11 mouse cellular contexts compared by ENCODE assay signal in genomic region chr2:168840853-168841712, GRCm38 (mm10).
DNase-seq lines count a peak whose midpoint lies in the region; ATAC-seq lines count a peak whose summit lies in the region.
"Had no signal": no experiment of that assay in that cellular context is flagged by ENCODE, and none has a peak within 500 bp of the region (broad histone marks: within the 10 kb centered on the region; RNA-seq: fewer than 3 reads in every experiment).

No protein-coding gene starts in this region.

- peaks cover 35% of the 10 kb centered on the region for H3K27me3 ChIP-seq in heart, embryonic 10.5 days (ENCODE audit: insufficient read depth, poor library complexity, severe bottlenecking)
- no peaks in the 10 kb centered on the region for H3K27me3 ChIP-seq in midbrain, embryonic 10.5 days (ENCODE audit: low read depth, poor library complexity, severe bottlenecking)
- 0 out of 2 replicates have a peak, but pooled peaks cover 9% of the 10 kb centered on the region for H3K27me3 ChIP-seq in midbrain, embryonic 15.5 days (replicated peaks)
- H3K27me3 ChIP-seq in intestine, embryonic 16.5 days (replicated peaks; ENCODE audit: control insufficient read depth, insufficient read depth, low read length) = peaks cover 18% of the 10 kb centered on the region
- H3K27me3 ChIP-seq in stomach, embryonic 14.5 days (ENCODE audit: control insufficient read depth, insufficient read depth, low read length) = peaks cover 6% of the 10 kb centered on the region; the same call in 1 of the 2 replicates

- no peak for ATAC-seq in midbrain, embryonic 15.5 days (replicated peaks)
- ATAC-seq in intestine, embryonic 16.5 days = no peak
- no peak for ATAC-seq in stomach, embryonic 14.5 days (ENCODE audit: insufficient number of reproducible peaks, insufficient read depth, low FRiP score, low read depth)
- ATAC-seq in monocyte, adult 5-6 weeks (replicated peaks; ENCODE audit: insufficient number of reproducible peaks, low FRiP score, low TSS enrichment, poor library complexity, severe bottlenecking) = no peak

- H3K9ac ChIP-seq in midbrain, embryonic 15.5 days = no peak overlapping the region
- H3K9ac ChIP-seq in intestine, embryonic 16.5 days (ENCODE audit: low read depth, low read length) = peak overlapping the region; percentile 11; the same call in 1 of the 2 replicates
- no peak overlapping the region for H3K9ac ChIP-seq in stomach, embryonic 14.5 days (replicated peaks; ENCODE audit: low read depth, low read length)

- no peak for DNase-seq in heart, embryonic 10.5 days (ENCODE audit: low spot score)
- no peak for DNase-seq in heart, adult 9 months (ENCODE audit: low spot score in 2 of 2)
- DNase-seq in midbrain, embryonic 10.5 days (ENCODE audit: low spot score) = peak; percentile 36
- no peak for DNase-seq in ovary, postnatal 36 days (ENCODE audit: low spot score)
- DNase-seq: B cell, adult 2 months; kidney, adult 18-20 months had no signal

- H3K4me3 ChIP-seq in heart, embryonic 10.5 days = peak overlapping the region; percentile 45
- peak overlapping the region; percentile 38 for H3K4me3 ChIP-seq in midbrain, embryonic 10.5 days
- no peak overlapping the region for H3K4me3 ChIP-seq in midbrain, embryonic 15.5 days
- peak overlapping the region; percentile 17; the same call in 1 of the 2 replicates for H3K4me3 ChIP-seq in intestine, embryonic 16.5 days (ENCODE audit: low read length)
- no peak overlapping the region for H3K4me3 ChIP-seq in stomach, embryonic 14.5 days (ENCODE audit: low read depth, low read length)
- H3K4me3 ChIP-seq: myocyte had no signal

- no peak overlapping the region for H3K4me2 ChIP-seq in midbrain, embryonic 15.5 days
- 0 out of 2 replicates have a peak overlapping the region, but pooled peaks have one; percentile 37 for H3K4me2 ChIP-seq in intestine, embryonic 16.5 days (ENCODE audit: low read depth, low read length)
- H3K4me2 ChIP-seq in stomach, embryonic 14.5 days (replicated peaks; ENCODE audit: low read depth, low read length) = peak overlapping the region; percentile 28; the same call in 1 of the 2 replicates

- 4% methylated on average over 19 of the region's 19 CpGs for WGBS in heart, embryonic 10.5 days
- under 1% methylated on average over 19 of the region's 19 CpGs for WGBS in midbrain, embryonic 10.5 days
- 7% methylated on average over 19 of the region's 19 CpGs for WGBS in midbrain, embryonic 15.5 days
- 15% methylated on average over 19 of the region's 19 CpGs for WGBS in intestine, embryonic 16.5 days
- 13% methylated on average over 19 of the region's 19 CpGs for WGBS in stomach, embryonic 14.5 days

- H3K27ac ChIP-seq in heart, embryonic 10.5 days = 0 out of 2 replicates have a peak overlapping the region, but pooled peaks have one; percentile 22
- H3K27ac ChIP-seq in midbrain, embryonic 10.5 days (replicated peaks) = peak overlapping the region; percentile 88
- no peak overlapping the region for H3K27ac ChIP-seq in midbrain, embryonic 15.5 days
- no peak overlapping the region for H3K27ac ChIP-seq in intestine, embryonic 16.5 days (ENCODE audit: low read length)
- no peak overlapping the region for H3K27ac ChIP-seq in stomach, embryonic 14.5 days (ENCODE audit: low read length)

- H3K36me3 ChIP-seq in heart, embryonic 10.5 days = no peaks in the 10 kb centered on the region
- H3K36me3 ChIP-seq in midbrain, embryonic 10.5 days = no peaks in the 10 kb centered on the region
- H3K36me3 ChIP-seq in midbrain, embryonic 15.5 days (replicated peaks) = no peaks in the 10 kb centered on the region
- H3K36me3 ChIP-seq in intestine, embryonic 16.5 days (ENCODE audit: control insufficient read depth, insufficient read depth, low read length) = no peaks in the 10 kb centered on the region
- H3K36me3 ChIP-seq in stomach, embryonic 14.5 days (ENCODE audit: control insufficient read depth, insufficient read depth, low read length) = no peaks in the 10 kb centered on the region

- H3K4me1 ChIP-seq in heart, embryonic 10.5 days = peaks cover 24% of the 10 kb centered on the region
- peaks cover 68% of the 10 kb centered on the region for H3K4me1 ChIP-seq in midbrain, embryonic 10.5 days
- H3K4me1 ChIP-seq in midbrain, embryonic 15.5 days = peaks cover 43% of the 10 kb centered on the region
- H3K4me1 ChIP-seq in intestine, embryonic 16.5 days (ENCODE audit: control insufficient read depth, insufficient read depth, low read length) = peaks cover 12% of the 10 kb centered on the region
- H3K4me1 ChIP-seq in stomach, embryonic 14.5 days (ENCODE audit: control insufficient read depth, insufficient read depth, low read length) = peaks cover 10% of the 10 kb centered on the region

- no peaks in the 10 kb centered on the region for H3K9me3 ChIP-seq in heart, embryonic 10.5 days
- no peaks in the 10 kb centered on the region for H3K9me3 ChIP-seq in midbrain, embryonic 10.5 days (replicated peaks)
- no peaks in the 10 kb centered on the region; the same call in 1 of the 2 replicates for H3K9me3 ChIP-seq in midbrain, embryonic 15.5 days
- H3K9me3 ChIP-seq in intestine, embryonic 16.5 days (ENCODE audit: control insufficient read depth, low read length) = no peaks in the 10 kb centered on the region
- no peaks in the 10 kb centered on the region for H3K9me3 ChIP-seq in stomach, embryonic 14.5 days (ENCODE audit: control insufficient read depth, low read depth, low read length)

Comparison
In these comparisons a context has a peak if more than half of its experiments do, and no peak if none do; other contexts are left out.
1. H3K27ac ChIP-seq: peak in heart, embryonic 10.5 days (single experiment) and midbrain, embryonic 10.5 days (single experiment); none in midbrain, embryonic 15.5 days (single experiment), intestine, embryonic 16.5 days (single experiment) and stomach, embryonic 14.5 days (single experiment).
2. H3K4me3 ChIP-seq: peak in heart, embryonic 10.5 days (single experiment), midbrain, embryonic 10.5 days (single experiment) and intestine, embryonic 16.5 days (single experiment); none in midbrain, embryonic 15.5 days (single experiment) and stomach, embryonic 14.5 days (single experiment).